In the genomic region with DNA sequence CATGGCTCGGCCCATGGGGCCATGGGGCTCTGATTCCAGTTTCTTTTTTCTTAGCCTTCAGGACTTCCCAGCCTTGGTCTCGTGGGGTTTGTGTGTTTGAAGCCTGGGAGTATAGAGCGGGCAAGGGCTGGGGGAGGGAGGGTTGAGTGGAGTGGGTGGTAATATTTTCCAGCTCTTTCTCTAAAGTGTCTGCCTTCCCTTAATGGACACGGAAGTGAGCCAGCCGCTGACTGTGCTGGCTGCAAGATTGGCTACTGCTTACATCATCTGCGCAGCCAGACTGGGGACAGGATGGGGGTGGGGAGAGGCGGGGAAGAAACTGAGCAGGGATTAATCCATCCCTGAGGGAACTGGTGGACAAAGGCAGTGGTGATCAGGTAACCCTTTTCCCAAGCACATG, we compare ENCODE assay signal across 9 mouse cellular contexts. TPM values are rescaled to one million over a fixed set of nuclear protein-coding genes. Genes with fewer than 3 reads are reported as not detected.
DNase-seq lines count a peak whose midpoint lies in the region; ATAC-seq and TF ChIP-seq lines count a peak whose summit lies in the region.
"Had no signal": no experiment of that assay in that cellular context is flagged by ENCODE, and none has a peak within 500 bp of the region (broad histone marks: within the 10 kb centered on the region; RNA-seq: fewer than 3 reads in every experiment).

No protein-coding gene starts in this region.

- peak; percentile 54 for TF ChIP-seq POLR2A in CH12.LX (IDR thresholded peaks at IDR 0.05; ENCODE audit: low read depth, low read length)

- peak overlapping the region; percentile 86 for H3K27ac ChIP-seq in CH12.LX (ENCODE audit: insufficient read depth, low read depth)
- no peak overlapping the region for H3K27ac ChIP-seq in hindbrain, embryonic 16.5 days (ENCODE audit: low read depth, low read length)
- H3K27ac ChIP-seq: macrophage had no signal

- peak overlapping the region; percentile 52 for H3K4me2 ChIP-seq in CH12.LX (ENCODE audit: insufficient read depth, low read depth, poor library complexity, severe bottlenecking)
- no peak overlapping the region for H3K4me2 ChIP-seq in hindbrain, embryonic 16.5 days (ENCODE audit: low read length)

- no peaks in the 10 kb centered on the region for H3K36me3 ChIP-seq in CH12.LX (replicated peaks in 1 of 2; ENCODE audit: control insufficient read depth in 1 of 2, insufficient read depth in 1 of 2, low read length in 1 of 2)
- H3K36me3 ChIP-seq in hindbrain, embryonic 16.5 days (ENCODE audit: control insufficient read depth, insufficient read depth, low read length) = no peaks in the 10 kb centered on the region

- peak; percentile 74 for ATAC-seq in hindbrain, embryonic 16.5 days

- DNase-seq in CH12.LX (ENCODE audit: extremely low read depth) (peak; percentile 90), adipocyte (ENCODE audit: low spot score) (peak; percentile 12)
- DNase-seq in gastrocnemius, postnatal 10 days = peak; percentile 55
- peak; percentile 23 to 38 for DNase-seq in lung, adult 18-20 months
- DNase-seq in right cerebral cortex, postnatal 10 days (ENCODE audit: low spot score in 2 of 2) = peak; percentile 52 to 55
- DNase-seq in spleen, adult 12 weeks (ENCODE audit: low spot score) = no peak
- no peak for DNase-seq in thymus, adult 18-20 months

- no peak for TF ChIP-seq CTCF in CH12.LX (conservative IDR thresholded peaks at IDR 0.05 in 1 of 2, IDR thresholded peaks at IDR 0.05 in 1 of 2; ENCODE audit: low read depth in 2 of 2, low read length in 2 of 2)

- no peak; the same call in 1 of the 2 replicates for TF ChIP-seq RAD21 in CH12.LX (IDR thresholded peaks at IDR 0.05; ENCODE audit: low read depth, low read length)

- peaks cover 4% of the 10 kb centered on the region for H3K27me3 ChIP-seq in CH12.LX (replicated peaks)
- H3K27me3 ChIP-seq in hindbrain, embryonic 16.5 days (replicated peaks; ENCODE audit: control insufficient read depth, insufficient read depth, low read length) = no peaks in the 10 kb centered on the region

- no peaks in the 10 kb centered on the region for H3K79me2 ChIP-seq in CH12.LX (replicated peaks; ENCODE audit: control insufficient read depth, extremely low read depth, insufficient read depth, poor library complexity, severe bottlenecking)

- in situ Hi-C loops in CH12.LX (cut with MboI; ENCODE audit: low pct_ligation_motif_present, low pct_unique_long_range_greater_than_20kb, low sequenced_read_pairs) = no loop called here

- no peaks in the 10 kb centered on the region for H3K9me3 ChIP-seq in CH12.LX (replicated peaks; ENCODE audit: low read length)
- H3K9me3 ChIP-seq in hindbrain, embryonic 16.5 days (ENCODE audit: control insufficient read depth, low read length) = no peaks in the 10 kb centered on the region

- H3K9ac ChIP-seq in CH12.LX (ENCODE audit: insufficient read depth, low read depth) = peak overlapping the region; percentile 55
- H3K9ac ChIP-seq in hindbrain, embryonic 16.5 days (ENCODE audit: low read depth, low read length) = no peak overlapping the region

- TF ChIP-seq EP300 in CH12.LX (IDR thresholded peaks at IDR 0.05; ENCODE audit: low read length) = peak; percentile 72

- dilution Hi-C loops in CH12.LX (cut with MboI; ENCODE audit: extremely low pct_ligation_motif_present, extremely low pct_unique_long_range_greater_than_20kb, low sequenced_read_pairs) = no loop called here

- 41% methylated on average over 7 of the region's 7 CpGs for WGBS in hindbrain, embryonic 16.5 days

- H3K4me1 ChIP-seq in CH12.LX (ENCODE audit: control insufficient read depth in 1 of 2, insufficient read depth in 2 of 2) = peaks cover 20 to 51% of the 10 kb centered on the region in 2 experiments
- H3K4me1 ChIP-seq in hindbrain, embryonic 16.5 days (ENCODE audit: control insufficient read depth, insufficient read depth, low read depth, low read length) = no peaks in the 10 kb centered on the region

- H3K4me3 ChIP-seq in CH12.LX (replicated peaks in 1 of 3; ENCODE audit: low read depth in 2 of 3, low read length in 2 of 3, poor library complexity in 1 of 3) = peak overlapping the region in 2 of 3 experiments; percentile 26 to 45
- H3K4me3 ChIP-seq in hindbrain, embryonic 16.5 days (ENCODE audit: low read length) = no peak overlapping the region

TF ChIP-seq in CH12.LX, 34 proteins besides CTCF, POLR2A, EP300 and RAD21:
- TF ChIP-seq ZNF384 (IDR thresholded peaks at IDR 0.05; ENCODE audit: low read depth, low read length) (no peak), GABPA (IDR thresholded peaks at IDR 0.05; ENCODE audit: insufficient replicate concordance, low read depth, low read length) (no peak), ETS1 (conservative IDR thresholded peaks at IDR 0.05; ENCODE audit: low read depth, low read length) (peak; percentile 93), JUND (conservative IDR thresholded peaks at IDR 0.05; ENCODE audit: low read depth, low read length) (peak; percentile 52; the same call in 1 of the 2 replicates), MXI1 (IDR thresholded peaks at IDR 0.05; ENCODE audit: low read depth, low read length) (0 out of 2 replicates have a peak, but pooled peaks have one; percentile 51), RCOR1 (conservative IDR thresholded peaks at IDR 0.05; ENCODE audit: low read depth, low read length) (0 out of 2 replicates have a peak, but pooled peaks have one; percentile 55), NRF1 (IDR thresholded peaks at IDR 0.05; ENCODE audit: low read depth, low read length) (peak; percentile 56), MAZ (IDR thresholded peaks at IDR 0.05; ENCODE audit: low read depth, low read length) (peak; percentile 67; the same call in 1 of the 2 replicates), IRF4 (IDR thresholded peaks at IDR 0.05; ENCODE audit: low read depth, low read length) (peak; percentile 67; the same call in 1 of the 2 replicates), NELFE (IDR thresholded peaks at IDR 0.05; ENCODE audit: low read depth, low read length) (peak; percentile 58; the same call in 1 of the 2 replicates), MAX (IDR thresholded peaks at IDR 0.05; ENCODE audit: low read length) (peak; percentile 72; the same call in 1 of the 2 replicates), ZC3H11A (IDR thresholded peaks at IDR 0.05; ENCODE audit: low read depth, low read length) (no peak), UBTF (IDR thresholded peaks at IDR 0.05; ENCODE audit: low read depth, low read length) (no peak), TBP (conservative IDR thresholded peaks at IDR 0.05; ENCODE audit: low read depth, low read length) (0 out of 2 replicates have a peak, but pooled peaks have one; percentile 26), BHLHE40 (IDR thresholded peaks at IDR 0.05; ENCODE audit: low read depth, low read length) (peak; percentile 72), JUN (IDR thresholded peaks at IDR 0.05; ENCODE audit: insufficient read depth, low read depth, low read length) (peak; percentile 91), ZKSCAN1 (IDR thresholded peaks at IDR 0.05; ENCODE audit: borderline replicate concordance, low read depth, low read length) (no peak), CHD2 (IDR thresholded peaks at IDR 0.05; ENCODE audit: low read length) (peak; percentile 89), KAT2A (IDR thresholded peaks at IDR 0.05; ENCODE audit: insufficient replicate concordance, low read length) (peak; percentile 62; the same call in 1 of the 2 replicates), MEF2A (IDR thresholded peaks at IDR 0.05; ENCODE audit: borderline replicate concordance, low read depth, low read length) (peak; percentile 90), ELF1 (IDR thresholded peaks at IDR 0.05; ENCODE audit: low read depth, low read length) (peak; percentile 93), ZMIZ1 (IDR thresholded peaks at IDR 0.05; ENCODE audit: low read depth, low read length) (peak; percentile 39; the same call in 1 of the 2 replicates), HCFC1 (IDR thresholded peaks at IDR 0.05; ENCODE audit: low read depth, low read length) (peak; percentile 60; the same call in 1 of the 2 replicates), MYC (IDR thresholded peaks at IDR 0.05; ENCODE audit: low read depth, low read length) (peak; percentile 80; the same call in 1 of the 2 replicates), POLR2AphosphoS2 (IDR thresholded peaks at IDR 0.05; ENCODE audit: low read depth, low read length) (no peak), TCF12 (IDR thresholded peaks at IDR 0.05; ENCODE audit: low read depth, low read length) (peak; percentile 83)

RNA-seq across cellular contexts. Expression of gene Tnp1, which starts 52.3 kb away (rescaled TPM):
- not detected in 2 replicates for total RNA-seq in CH12.LX (2012; rRNA removed)
- total RNA-seq in CH12.LX (2014; rRNA removed) = not detected in 2 replicates
- not detected in 2 replicates for polyA plus RNA-seq in CH12.LX (2012; ENCODE audit: insufficient read length, low read depth)
- total RNA-seq in gastrocnemius, postnatal 10 days (2021) = not detected
- polyA plus RNA-seq in hindbrain, embryonic 16.5 days (2015; fragmentation: Nextera tagmentation; extraction: Ambion mirVana) = not detected in 2 replicates
- polyA plus RNA-seq: macrophage had no signal

Comparison
In these comparisons a context has a peak if more than half of its experiments do, and no peak if none do; other contexts are left out.
1. DNase-seq: peak in CH12.LX (single experiment), adipocyte (single experiment), gastrocnemius, postnatal 10 days (single experiment), lung, adult 18-20 months (2 of 2) and right cerebral cortex, postnatal 10 days (2 of 2); none in spleen, adult 12 weeks (single experiment) and thymus, adult 18-20 months (0 of 2).